Mouse (Mus musculus) left cerebral cortex, adult 8-10 months (tissue): ENCODE results near the gene Olfr917. TPM values are rescaled to one million over a fixed set of nuclear protein-coding genes. Genes with fewer than 3 reads are reported as not detected.

ENCODE experiments used
- DNase-seq, 2 experiments: peaks; one replicate each; pipeline ENCODE4 v3.0.0; 2022; ENCODE audit warnings: low spot score in 2 of 2
- total RNA-seq, 4 experiments: library from RNA; stranded (reverse); gene quantifications; 2 replicates each; pipeline ENCODE4 v1.2.4; 2022

Olfr917 gene
- total RNA-seq = not detected

DNA sequence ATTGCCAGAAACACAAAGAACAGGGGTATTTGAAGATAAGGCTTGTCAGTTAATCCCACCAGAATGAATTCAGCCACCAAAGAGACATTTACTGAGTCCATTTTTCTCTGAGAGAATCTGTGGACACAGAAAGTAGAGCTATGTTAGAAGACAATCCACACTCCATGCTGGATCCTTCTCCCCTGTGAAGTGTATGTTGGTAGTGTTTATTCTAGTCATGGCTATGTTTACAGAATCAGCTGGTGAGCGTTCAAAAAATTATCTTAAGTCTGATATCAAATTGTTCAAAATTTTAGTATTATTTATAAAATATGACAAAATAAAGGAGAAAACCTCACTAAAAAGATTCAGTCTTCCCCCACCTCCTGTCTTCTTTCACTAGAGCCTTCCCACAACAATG lies at the start of gene Olfr917:
Olfr917 (minus strand) TSS at position 101 of the 400 bp plus-strand sequence.
- DNase-seq = no peak

GRCm38 (mm10) chr9:38674501-38674900 lies 8.9 kb upstream of the Olfr917 start, which contains the start of gene Olfr918:
Olfr918 (minus strand) TSS chr9:38674601.
- no peak for DNase-seq

GRCm38 (mm10) chr9:38672887-38673286 lies 7.2 kb upstream of the Olfr917 start:
- DNase-seq = no peak

GRCm38 (mm10) chr9:38659775-38660174 lies 5.9 kb downstream of the Olfr917 start, which contains the start of gene Olfr916:
Olfr916 (minus strand) TSS chr9:38659875.
- no peak for DNase-seq

DNA sequence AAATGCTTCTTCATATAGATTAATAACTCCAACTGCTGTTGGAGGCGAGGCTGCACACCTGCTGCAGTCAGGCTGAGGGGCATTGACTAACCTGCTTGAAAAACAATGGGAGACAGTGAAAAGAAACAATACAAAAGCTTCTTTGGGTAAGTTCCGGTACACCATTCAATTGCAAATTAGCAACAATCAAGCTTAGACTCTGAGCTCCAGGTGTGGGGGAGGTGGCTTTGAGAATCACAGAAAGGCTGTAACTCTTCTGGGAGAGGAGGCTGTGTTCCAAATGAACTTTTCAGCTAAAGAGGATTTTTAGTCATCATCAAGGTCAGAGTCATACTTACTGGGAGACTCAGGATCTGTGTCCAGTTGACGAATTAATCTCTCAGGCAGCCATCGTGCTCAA lies 33.2 kb downstream of the Olfr917 start:
- no peak for DNase-seq

Other genes starting within 250 kb of the Olfr917 start
- not detected for gene Olfr901, start 236.4 kb downstream of the Olfr917 start, total RNA-seq
- not detected for gene Olfr902, start 218.2 kb downstream of the Olfr917 start, total RNA-seq
- not detected for gene Olfr904, start 202.7 kb downstream of the Olfr917 start, total RNA-seq
- not detected for gene Olfr905, start 194.7 kb downstream of the Olfr917 start, total RNA-seq
- gene Olfr906, start 178.8 kb downstream of the Olfr917 start, total RNA-seq = not detected
- gene Olfr907, start 170.0 kb downstream of the Olfr917 start, total RNA-seq = not detected
- gene Olfr911-ps1, start 144.3 kb downstream of the Olfr917 start, total RNA-seq = not detected
- not detected for gene Olfr910, start 128.0 kb downstream of the Olfr917 start, total RNA-seq
- gene Olfr912, start 85.7 kb downstream of the Olfr917 start, total RNA-seq = not detected
- gene Olfr913, start 73.1 kb downstream of the Olfr917 start, total RNA-seq = not detected
- gene Olfr914, start 60.7 kb downstream of the Olfr917 start, total RNA-seq = not detected
- gene Olfr916, start 6.0 kb downstream of the Olfr917 start, total RNA-seq = not detected
- gene Olfr918, start 8.8 kb upstream of the Olfr917 start, total RNA-seq = not detected
- gene Olfr919, start 37.8 kb upstream of the Olfr917 start, total RNA-seq = not detected
- 10 to 100 TPM; 12.3 to 17.5 (median 16.3) TPM for gene Vwa5a, start 52.4 kb upstream of the Olfr917 start, total RNA-seq
- under 1 TPM; 0.07 to 0.17 (median 0.09) TPM for gene Olfr920, start 86.5 kb upstream of the Olfr917 start, total RNA-seq
- not detected for gene Olfr921, start 107.2 kb upstream of the Olfr917 start, total RNA-seq
- not detected for gene Olfr922, start 148.8 kb upstream of the Olfr917 start, total RNA-seq
- gene Olfr923, start 160.7 kb upstream of the Olfr917 start, total RNA-seq = not detected
- not detected for gene Olfr924, start 178.6 kb upstream of the Olfr917 start, total RNA-seq
- not detected for gene Olfr26, start 189.2 kb upstream of the Olfr917 start, total RNA-seq
- not detected for gene Olfr926, start 211.3 kb upstream of the Olfr917 start, total RNA-seq